Mouse (Mus musculus): ENCODE results near the gene Ttc28.

DNA sequence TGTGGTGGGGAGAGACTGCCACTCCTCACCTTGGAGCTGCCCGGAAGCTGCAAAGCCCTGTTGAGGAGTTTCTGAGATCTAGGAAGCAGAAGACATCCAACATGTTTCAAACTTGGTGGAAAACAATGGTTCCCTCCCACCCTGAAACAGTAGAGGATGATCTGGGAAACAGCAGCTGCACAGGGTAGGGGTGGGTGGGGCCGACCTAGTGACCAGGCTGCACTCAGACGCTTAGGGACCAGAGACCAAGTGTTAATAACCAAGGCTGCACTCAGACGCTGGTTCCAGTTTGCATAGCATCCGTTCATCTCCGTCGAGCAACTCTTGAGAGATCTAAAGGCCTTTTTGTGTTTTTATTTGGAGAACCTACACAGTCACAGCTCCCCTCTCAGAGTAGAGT is 133.0 kb downstream of the Ttc28 start:
- TF ChIP-seq POLR2A (IDR thresholded peaks at IDR 0.05; ENCODE audit: low read depth, low read length) (no peak), CTCF (IDR thresholded peaks at IDR 0.05; ENCODE audit: extremely low read depth, insufficient read depth, insufficient read length, insufficient replicate concordance) (no peak)

Measured in spleen, adult 2 months (tissue).